Mouse (Mus musculus): ENCODE measurements around the gene Cdk9. TPM values are rescaled to one million over a fixed set of nuclear protein-coding genes. Genes with fewer than 3 reads are reported as not detected.

Cdk9 gene
- polyA plus RNA-seq, 1 experiment, result 260 TPM

- Histone ChIP-seq H3K27ac (ENCODE audit: insufficient read depth, low read length) (no peak overlapping the region), H3K4me1 (ENCODE audit: control insufficient read depth, insufficient read depth, low read length) (no peaks in the 10 kb centered on the region), H3K4me3 (ENCODE audit: insufficient read depth, low read length) (no peak overlapping the region)
- TF ChIP-seq POLR2A (IDR thresholded peaks at IDR 0.05; ENCODE audit: extremely low read depth, insufficient read depth, low read length) (no peak), CTCF (IDR thresholded peaks at IDR 0.05; ENCODE audit: extremely low read depth, insufficient read depth, low read length) (no peak)
Measured at GRCm38 (mm10) chr2:32736306-32736829, 23.5 kb upstream of the Cdk9 start.

GRCm38 (mm10) chr2:32734933-32735332 is 22.1 kb upstream of the Cdk9 start:
- TF ChIP-seq CTCF (IDR thresholded peaks at IDR 0.05; ENCODE audit: extremely low read depth, insufficient read depth, low read length) (no peak), POLR2A (IDR thresholded peaks at IDR 0.05; ENCODE audit: extremely low read depth, insufficient read depth, low read length) (no peak)
- Histone ChIP-seq H3K4me1 (ENCODE audit: control insufficient read depth, insufficient read depth, low read length) (no peaks in the 10 kb centered on the region), H3K4me3 (ENCODE audit: insufficient read depth, low read length) (no peak overlapping the region), H3K27ac (ENCODE audit: insufficient read depth, low read length) (peak overlapping the region; percentile 73; the same call in 1 of the 2 replicates)

GRCm38 (mm10) chr2:32734480-32734879 is 21.6 kb upstream of the Cdk9 start:
- no peaks in the 10 kb centered on the region for H3K4me1 ChIP-seq (ENCODE audit: control insufficient read depth, insufficient read depth, low read length)
- TF ChIP-seq CTCF (IDR thresholded peaks at IDR 0.05; ENCODE audit: extremely low read depth, insufficient read depth, low read length), result no peak
- no peak for TF ChIP-seq POLR2A (IDR thresholded peaks at IDR 0.05; ENCODE audit: extremely low read depth, insufficient read depth, low read length)
- H3K4me3 ChIP-seq (ENCODE audit: insufficient read depth, low read length), result no peak overlapping the region
- H3K27ac ChIP-seq (ENCODE audit: insufficient read depth, low read length), result peak overlapping the region; percentile 73; the same call in 1 of the 2 replicates

- no peaks in the 10 kb centered on the region for H3K4me1 ChIP-seq (ENCODE audit: control insufficient read depth, insufficient read depth, low read length)
- no peak for TF ChIP-seq CTCF (IDR thresholded peaks at IDR 0.05; ENCODE audit: extremely low read depth, insufficient read depth, low read length)
- no peak for TF ChIP-seq POLR2A (IDR thresholded peaks at IDR 0.05; ENCODE audit: extremely low read depth, insufficient read depth, low read length)
- no peak overlapping the region for H3K4me3 ChIP-seq (ENCODE audit: insufficient read depth, low read length)
- H3K27ac ChIP-seq (ENCODE audit: insufficient read depth, low read length), result no peak overlapping the region
Measured at GRCm38 (mm10) chr2:32732695-32733094, 19.8 kb upstream of the Cdk9 start.

- Histone ChIP-seq H3K4me1 (ENCODE audit: control insufficient read depth, insufficient read depth, low read length) (no peaks in the 10 kb centered on the region), H3K4me3 (ENCODE audit: insufficient read depth, low read length) (no peak overlapping the region), H3K27ac (ENCODE audit: insufficient read depth, low read length) (no peak overlapping the region)
- TF ChIP-seq CTCF (IDR thresholded peaks at IDR 0.05; ENCODE audit: extremely low read depth, insufficient read depth, low read length) (no peak), POLR2A (IDR thresholded peaks at IDR 0.05; ENCODE audit: extremely low read depth, insufficient read depth, low read length) (no peak)
Measured at GRCm38 (mm10) chr2:32731911-32732310, 19.0 kb upstream of the Cdk9 start.

GRCm38 (mm10) chr2:32730854-32731253 is 18.0 kb upstream of the Cdk9 start:
- no peak overlapping the region for H3K27ac ChIP-seq (ENCODE audit: insufficient read depth, low read length)
- H3K4me3 ChIP-seq (ENCODE audit: insufficient read depth, low read length), result no peak overlapping the region
- TF ChIP-seq CTCF (IDR thresholded peaks at IDR 0.05; ENCODE audit: extremely low read depth, insufficient read depth, low read length) (no peak), POLR2A (IDR thresholded peaks at IDR 0.05; ENCODE audit: extremely low read depth, insufficient read depth, low read length) (no peak)
- H3K4me1 ChIP-seq (ENCODE audit: control insufficient read depth, insufficient read depth, low read length), result no peaks in the 10 kb centered on the region

GRCm38 (mm10) chr2:32729547-32729946 is 16.7 kb upstream of the Cdk9 start:
- Histone ChIP-seq H3K4me3 (ENCODE audit: insufficient read depth, low read length) (no peak overlapping the region), H3K4me1 (ENCODE audit: control insufficient read depth, insufficient read depth, low read length) (no peaks in the 10 kb centered on the region), H3K27ac (ENCODE audit: insufficient read depth, low read length) (no peak overlapping the region)
- TF ChIP-seq CTCF (IDR thresholded peaks at IDR 0.05; ENCODE audit: extremely low read depth, insufficient read depth, low read length), result no peak
- TF ChIP-seq POLR2A (IDR thresholded peaks at IDR 0.05; ENCODE audit: extremely low read depth, insufficient read depth, low read length), result no peak

GRCm38 (mm10) chr2:32728463-32728862 is 15.6 kb upstream of the Cdk9 start:
- Histone ChIP-seq H3K4me3 (ENCODE audit: insufficient read depth, low read length) (peak overlapping the region; percentile 1; the same call in 1 of the 2 replicates), H3K27ac (ENCODE audit: insufficient read depth, low read length) (no peak overlapping the region), H3K4me1 (ENCODE audit: control insufficient read depth, insufficient read depth, low read length) (no peaks in the 10 kb centered on the region)
- TF ChIP-seq POLR2A (IDR thresholded peaks at IDR 0.05; ENCODE audit: extremely low read depth, insufficient read depth, low read length), result no peak
- no peak for TF ChIP-seq CTCF (IDR thresholded peaks at IDR 0.05; ENCODE audit: extremely low read depth, insufficient read depth, low read length)

- TF ChIP-seq CTCF (IDR thresholded peaks at IDR 0.05; ENCODE audit: extremely low read depth, insufficient read depth, low read length) (no peak), POLR2A (IDR thresholded peaks at IDR 0.05; ENCODE audit: extremely low read depth, insufficient read depth, low read length) (peak; percentile 59)
- H3K27ac ChIP-seq (ENCODE audit: insufficient read depth, low read length), result no peak overlapping the region
Measured at GRCm38 (mm10) chr2:32727435-32727834, 14.6 kb upstream of the Cdk9 start.

More at GRCm38 (mm10) chr2:32727435-32727834, 14.6 kb upstream of the Cdk9 start:
- peak overlapping the region; percentile 1 for H3K4me3 ChIP-seq (ENCODE audit: insufficient read depth, low read length)
- H3K4me1 ChIP-seq (ENCODE audit: control insufficient read depth, insufficient read depth, low read length), result no peaks in the 10 kb centered on the region

All from cortical plate, adult 2 months (tissue).